Mouse (Mus musculus) embryonic facial prominence, embryonic 14.5 days (tissue): Measurements from ENCODE around the gene Olfr568. TPM values are rescaled to one million over a fixed set of nuclear protein-coding genes. Genes with fewer than 3 reads are reported as not detected.

Experiments
- ATAC-seq: fragments of 200-750 bp; cut with Nextera tagmentation; 2 replicates; pipeline ENCODE4 v1.8.0; 2017; ENCODE audit warnings: low read depth, moderate number of reproducible peaks, moderate TSS enrichment
- DNase-seq: peaks from one replicate; pipeline ENCODE4 v3.0.0-alpha.2; 2015; ENCODE audit warnings: low spot score
- H3K27ac ChIP-seq: fragments of 300-500 bp; sonication (generic); replicated peaks from 2 replicates; pipeline ENCODE4 v1.5.1; 2014; ENCODE audit warnings: low read depth, mild to moderate bottlenecking, low read length, moderate library complexity
- H3K27me3 ChIP-seq: fragments of 300-500 bp; sonication (generic); replicated peaks from 2 replicates; pipeline ENCODE4 v1.6.1; 2014; ENCODE audit warnings: low read length; ENCODE audit not compliant: control insufficient read depth, insufficient read depth
- H3K36me3 ChIP-seq: fragments of 300-500 bp; sonication (generic); 2 replicates; pipeline ENCODE4 v1.6.1; 2014; ENCODE audit warnings: low read length, mixed read lengths; ENCODE audit not compliant: control insufficient read depth, insufficient read depth
- H3K4me1 ChIP-seq: fragments of 300-500 bp; sonication (generic); 2 replicates; pipeline ENCODE4 v1.6.1; 2014; ENCODE audit warnings: antibody characterized with exemption, low read length; ENCODE audit not compliant: control insufficient read depth, insufficient read depth
- H3K4me2 ChIP-seq: fragments of 300-500 bp; sonication (generic); 2 replicates; pipeline ENCODE4 v1.6.1; 2014; ENCODE audit warnings: low read depth, mild to moderate bottlenecking, low read length, moderate library complexity, mixed read lengths
- H3K4me3 ChIP-seq: fragments of 300-500 bp; sonication (generic); 2 replicates; pipeline ENCODE4 v1.5.1; 2014; ENCODE audit warnings: low read depth, mild to moderate bottlenecking, low read length
- H3K9ac ChIP-seq: fragments of 300-500 bp; sonication (generic); 2 replicates; pipeline ENCODE4 v1.6.1; 2014; ENCODE audit warnings: low read depth, mild to moderate bottlenecking, low read length, moderate library complexity, mixed read lengths
- H3K9me3 ChIP-seq: fragments of 300-500 bp; sonication (generic); 2 replicates; pipeline ENCODE4 v1.6.1; 2016; ENCODE audit warnings: low read length; ENCODE audit not compliant: control insufficient read depth
- WGBS: fragments of 180-500 bp; shearing (Covaris S2); extraction: QIAGEN DNeasy Blood & Tissue Kit; methylation state at CpG from one replicate; pipeline ENCODE4 v1.1.7; 2014; 5-methylcytosine and 5-hydroxymethylcytosine counted together
- polyA plus RNA-seq: library from polyadenylated mRNA; unstranded; fragments of >200 nt; fragmentation: Nextera tagmentation; extraction: Ambion mirVana; gene quantifications from 2 replicates; pipeline ENCODE4 v1.2.1, GENCODE M21; 2014

Olfr568 gene
- polyA plus RNA-seq, 1 experiment from 2014 or later, result not detected

- ATAC-seq (no peak), DNase-seq (no peak)
- no peaks in the 10 kb centered on the region for H3K36me3 ChIP-seq
- H3K27ac ChIP-seq, result no peak overlapping the region
- H3K9me3 ChIP-seq, result no peaks in the 10 kb centered on the region
- no peak overlapping the region for H3K4me3 ChIP-seq
- 71% methylated on average over 3 of the region's 3 CpGs for WGBS
- no peaks in the 10 kb centered on the region for H3K27me3 ChIP-seq
- no peaks in the 10 kb centered on the region for H3K4me1 ChIP-seq
- no peak overlapping the region for H3K9ac ChIP-seq
- no peak overlapping the region for H3K4me2 ChIP-seq
These were observed 50.2 kb downstream of the Olfr568 start for GRCm38 (mm10) chr7:102927105-102927504.

Other genes starting within 250 kb of the Olfr568 start
- not detected in 2 replicates for gene Olfr554, start 238.7 kb upstream of the Olfr568 start, polyA plus RNA-seq
- not detected in 2 replicates for gene Olfr555, start 218.3 kb upstream of the Olfr568 start, polyA plus RNA-seq
- gene Olfr556, start 212.2 kb upstream of the Olfr568 start, polyA plus RNA-seq, result not detected in 2 replicates
- 12.6 and 15.4 TPM in 2 replicates for gene Trim68, start 189.8 kb upstream of the Olfr568 start, polyA plus RNA-seq
- 0.10 and 0.12 TPM in 2 replicates for gene Olfr557, start 181.2 kb upstream of the Olfr568 start, polyA plus RNA-seq
- 0.75 and 1.4 TPM in 2 replicates for gene Olfr558, start 174.9 kb upstream of the Olfr568 start, polyA plus RNA-seq
- gene Olfr33, start 158.1 kb upstream of the Olfr568 start, polyA plus RNA-seq, result not detected in 2 replicates
- gene Olfr559, start 149.6 kb upstream of the Olfr568 start, polyA plus RNA-seq, result not detected in 2 replicates
- gene Olfr560, start 117.8 kb upstream of the Olfr568 start, polyA plus RNA-seq, result not detected in 2 replicates
- gene Olfr78, start 117.7 kb upstream of the Olfr568 start, polyA plus RNA-seq, result 1.0 and 1.5 TPM in 2 replicates
- gene Olfr561, start 105.9 kb upstream of the Olfr568 start, polyA plus RNA-seq, result 0.11 TPM in 1 of 2 replicates, not detected in the other
- gene Olfr564, start 73.6 kb upstream of the Olfr568 start, polyA plus RNA-seq, result not detected in 2 replicates
- gene Olfr566, start 18.4 kb upstream of the Olfr568 start, polyA plus RNA-seq, result 0.14 TPM in 1 of 2 replicates, not detected in the other
- not detected in 2 replicates for gene Olfr569, start 13.8 kb downstream of the Olfr568 start, polyA plus RNA-seq
- not detected in 2 replicates for gene Olfr570, start 17.5 kb downstream of the Olfr568 start, polyA plus RNA-seq
- gene Olfr571, start 40.4 kb downstream of the Olfr568 start, polyA plus RNA-seq, result 0.06 and 0.08 TPM in 2 replicates
- gene Olfr572, start 47.3 kb downstream of the Olfr568 start, polyA plus RNA-seq, result not detected in 2 replicates
- gene Olfr573-ps1, start 65.5 kb downstream of the Olfr568 start, polyA plus RNA-seq, result not detected in 2 replicates
- gene Olfr574, start 71.3 kb downstream of the Olfr568 start, polyA plus RNA-seq, result not detected in 2 replicates
- gene Olfr575, start 81.7 kb downstream of the Olfr568 start, polyA plus RNA-seq, result not detected in 2 replicates
- gene Olfr576, start 85.5 kb downstream of the Olfr568 start, polyA plus RNA-seq, result not detected in 2 replicates
- gene Olfr577, start 98.8 kb downstream of the Olfr568 start, polyA plus RNA-seq, result not detected in 2 replicates
- 0.08 and 0.31 TPM in 2 replicates for gene Olfr578, start 112.2 kb downstream of the Olfr568 start, polyA plus RNA-seq
- gene Olfr582, start 160.9 kb downstream of the Olfr568 start, polyA plus RNA-seq, result not detected in 2 replicates
- gene Olfr583, start 174.2 kb downstream of the Olfr568 start, polyA plus RNA-seq, result not detected in 2 replicates
- gene Olfr584, start 204.8 kb downstream of the Olfr568 start, polyA plus RNA-seq, result 0.24 TPM in 1 of 2 replicates, not detected in the other
- not detected in 2 replicates for gene Olfr585, start 220.6 kb downstream of the Olfr568 start, polyA plus RNA-seq
- gene Olfr586, start 248.5 kb downstream of the Olfr568 start, polyA plus RNA-seq, result not detected in 2 replicates